In the genomic region with DNA sequence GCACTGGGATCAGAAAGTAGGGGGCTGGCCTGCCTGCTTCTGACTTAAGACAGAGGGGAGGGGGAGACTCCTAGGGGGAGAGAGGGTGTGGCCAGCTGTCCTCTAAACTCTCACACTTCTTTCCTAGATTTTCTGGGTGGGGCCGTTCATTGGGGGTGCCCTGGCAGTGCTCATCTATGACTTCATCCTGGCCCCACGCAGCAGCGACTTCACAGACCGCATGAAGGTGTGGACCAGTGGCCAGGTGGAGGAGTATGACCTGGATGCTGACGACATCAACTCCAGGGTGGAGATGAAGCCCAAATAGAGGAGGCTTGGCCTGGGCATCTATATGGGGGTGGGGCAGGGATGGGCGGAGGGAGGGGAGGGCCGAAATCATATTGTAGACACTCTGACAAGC, we compare ENCODE assay signal across 21 mouse cellular contexts. TPM values are rescaled to one million over a fixed set of nuclear protein-coding genes. Genes with fewer than 3 reads are reported as not detected.
DNase-seq lines count a peak whose midpoint lies in the region; ATAC-seq lines count a peak whose summit lies in the region.
"Had no signal": no experiment of that assay in that cellular context is flagged by ENCODE, and none has a peak within 500 bp of the region (broad histone marks: within the 10 kb centered on the region; RNA-seq: fewer than 3 reads in every experiment).

No protein-coding gene starts in this region.

- H3K4me3 ChIP-seq in heart, embryonic 10.5 days: no peak overlapping the region
- H3K4me3 ChIP-seq in liver, embryonic 13.5 days (replicated peaks): no peak overlapping the region
- no peak overlapping the region for H3K4me3 ChIP-seq in liver, embryonic 11.5 days (ENCODE audit: low read depth, low read length)
- H3K4me3 ChIP-seq: embryonic facial prominence, embryonic 13.5 days; forebrain, embryonic 13.5 days; gastrocnemius, adult 2 months; heart, adult 2 months; heart, embryonic 13.5 days; hindbrain, embryonic 10.5 days had no signal

- no peak overlapping the region for H3K9ac ChIP-seq in liver, embryonic 13.5 days
- H3K9ac ChIP-seq in liver, embryonic 11.5 days (ENCODE audit: low read depth, low read length): no peak overlapping the region
- H3K9ac ChIP-seq: embryonic facial prominence, embryonic 13.5 days; forebrain, embryonic 13.5 days; heart, embryonic 13.5 days; hindbrain, embryonic 14.5 days had no signal

- H3K36me3 ChIP-seq in heart, embryonic 10.5 days: no peaks in the 10 kb centered on the region
- H3K36me3 ChIP-seq in liver, embryonic 13.5 days: 0 out of 2 replicates have a peak, but pooled peaks cover 13% of the 10 kb centered on the region
- H3K36me3 ChIP-seq in liver, embryonic 11.5 days (ENCODE audit: control insufficient read depth, insufficient read depth, low read length): no peaks in the 10 kb centered on the region
- H3K36me3 ChIP-seq: heart, embryonic 13.5 days; hindbrain, embryonic 10.5 days had no signal

- H3K4me1 ChIP-seq in heart, embryonic 10.5 days: peaks cover 10% of the 10 kb centered on the region
- H3K4me1 ChIP-seq in liver, embryonic 13.5 days (replicated peaks): peaks cover 83% of the 10 kb centered on the region
- peaks cover 20% of the 10 kb centered on the region for H3K4me1 ChIP-seq in liver, embryonic 11.5 days (replicated peaks; ENCODE audit: control insufficient read depth, insufficient read depth, low read length)

- no peak for ATAC-seq in liver, embryonic 13.5 days (ENCODE audit: low read depth)
- no peak for ATAC-seq in liver, embryonic 11.5 days (replicated peaks; ENCODE audit: low FRiP score)
- ATAC-seq: forebrain, embryonic 13.5 days had no signal

- H3K27ac ChIP-seq in heart, embryonic 10.5 days: no peak overlapping the region
- H3K27ac ChIP-seq in liver, embryonic 13.5 days: 0 out of 2 replicates have a peak overlapping the region, but pooled peaks have one; percentile 5
- H3K27ac ChIP-seq in liver, embryonic 11.5 days (ENCODE audit: low read depth, low read length): no peak overlapping the region
- H3K27ac ChIP-seq: embryonic facial prominence, embryonic 13.5 days; forebrain, embryonic 13.5 days; gastrocnemius, adult 2 months; heart, adult 2 months; heart, embryonic 13.5 days; hindbrain, embryonic 10.5 days; hindbrain, embryonic 14.5 days had no signal

- peak; percentile 70 for DNase-seq in heart, embryonic 10.5 days (ENCODE audit: low spot score)
- no peak for DNase-seq in heart, adult 8-10 months (ENCODE audit: low spot score)
- no peak for DNase-seq in liver, embryonic 13.5 days
- no peak for DNase-seq in liver, embryonic 11.5 days (ENCODE audit: low spot score)
- peak; percentile 19 for DNase-seq in urinary bladder, adult 2 months (ENCODE audit: low spot score)
- DNase-seq in urinary bladder, postnatal 4 days (ENCODE audit: low spot score in 2 of 2): no peak
- DNase-seq: adrenal gland, adult 2 months; adrenal gland, postnatal 25 days; cerebellum, adult 18-20 months; cerebellum, adult 9-11 months; cerebellum, postnatal 36 days; gastrocnemius, adult 2 months had no signal

- 0 out of 2 replicates have a peak, but pooled peaks cover 4% of the 10 kb centered on the region for H3K9me3 ChIP-seq in heart, embryonic 10.5 days
- no peaks in the 10 kb centered on the region for H3K9me3 ChIP-seq in liver, embryonic 13.5 days (replicated peaks)
- H3K9me3 ChIP-seq in liver, embryonic 11.5 days (ENCODE audit: control insufficient read depth, low read length): no peaks in the 10 kb centered on the region
- H3K9me3 ChIP-seq: forebrain, embryonic 13.5 days had no signal

- 81% methylated on average over 7 of the region's 7 CpGs for WGBS in heart, embryonic 10.5 days
- 72% methylated on average over 7 of the region's 7 CpGs for WGBS in liver, embryonic 13.5 days (ENCODE audit: insufficient replicate concordance)
- WGBS in liver, embryonic 11.5 days: 82% methylated on average over 7 of the region's 7 CpGs

- no peak overlapping the region for H3K4me2 ChIP-seq in liver, embryonic 13.5 days
- H3K4me2 ChIP-seq in liver, embryonic 11.5 days: no peak overlapping the region
- H3K4me2 ChIP-seq: embryonic facial prominence, embryonic 13.5 days; forebrain, embryonic 13.5 days; heart, embryonic 13.5 days; hindbrain, embryonic 14.5 days had no signal

- peaks cover 34% of the 10 kb centered on the region for H3K27me3 ChIP-seq in heart, embryonic 10.5 days (ENCODE audit: insufficient read depth, poor library complexity, severe bottlenecking)
- H3K27me3 ChIP-seq in liver, embryonic 13.5 days: no peaks in the 10 kb centered on the region
- no peaks in the 10 kb centered on the region for H3K27me3 ChIP-seq in liver, embryonic 11.5 days (replicated peaks; ENCODE audit: control insufficient read depth, insufficient read depth, low read length)
- H3K27me3 ChIP-seq: embryonic facial prominence, embryonic 13.5 days; forebrain, embryonic 13.5 days had no signal

RNA-seq across cellular contexts. Expression of gene Aqp1, which starts 10.3 kb away (rescaled TPM):
- polyA plus RNA-seq in heart, embryonic 10.5 days (2016; fragmentation: Nextera tagmentation; extraction: Ambion mirVana): 5.1 and 8.3 TPM in 2 replicates
- total RNA-seq in heart, adult 8-10 months (2022): 100 to 1,000 TPM; 336 to 404 (median 350) TPM
- polyA plus RNA-seq in liver, embryonic 13.5 days (2015; fragmentation: Nextera tagmentation; extraction: Ambion mirVana): 41.7 and 45.2 TPM in 2 replicates
- 6.1 and 8.0 TPM in 2 replicates for polyA plus RNA-seq in liver, embryonic 11.5 days (2014; fragmentation: Nextera tagmentation; extraction: Ambion mirVana)
- 444 and 459 TPM in 2 replicates for polyA plus RNA-seq in urinary bladder, adult 2 months (2012; rRNA removed)

RNA-seq across cellular contexts. Expression of gene Ghrhr, which starts 29.6 kb away (rescaled TPM):
- polyA plus RNA-seq in heart, embryonic 10.5 days (2016; fragmentation: Nextera tagmentation; extraction: Ambion mirVana): not detected in 2 replicates
- total RNA-seq in heart, adult 8-10 months (2022): not detected
- polyA plus RNA-seq in liver, embryonic 13.5 days (2015; fragmentation: Nextera tagmentation; extraction: Ambion mirVana): 0.06 and 0.08 TPM in 2 replicates
- polyA plus RNA-seq in liver, embryonic 11.5 days (2014; fragmentation: Nextera tagmentation; extraction: Ambion mirVana): not detected in 2 replicates
- not detected in 2 replicates for polyA plus RNA-seq in urinary bladder, adult 2 months (2012; rRNA removed)
- total RNA-seq: adrenal gland, adult 2 months; adrenal gland, postnatal 25 days; ES-E14; gastrocnemius, adult 2 months; gastrocnemius, postnatal 4 days; heart, adult 2 months had no signal
- polyA plus RNA-seq: adrenal gland, adult 2 months; embryonic facial prominence, embryonic 13.5 days; forebrain, embryonic 13.5 days; heart, adult 2 months; heart, embryonic 13.5 days; heart, postnatal 0 days; hindbrain, embryonic 10.5 days; hindbrain, embryonic 14.5 days had no signal

Comparison
In these comparisons a context has a peak if more than half of its experiments do, and no peak if none do; other contexts are left out.
1. DNase-seq: peak in heart, embryonic 10.5 days (single experiment) and urinary bladder, adult 2 months (single experiment); none in heart, adult 8-10 months (single experiment), liver, embryonic 13.5 days (single experiment), liver, embryonic 11.5 days (single experiment) and urinary bladder, postnatal 4 days (0 of 2).